Mouse (Mus musculus) layer of hippocampus, postnatal 25 days (tissue): Measurements from ENCODE around the gene Naxd. TPM values are rescaled to one million over a fixed set of nuclear protein-coding genes. Genes with fewer than 3 reads are reported as not detected.
"Not testable (repeated sequence)": the region's sequence is repeated elsewhere in the genome, so short reads cannot be mapped to it uniquely, and the experiment has no call there.

Experiments
- DNase-seq, 2 experiments: peaks; one replicate each; pipeline ENCODE4 v3.0.0; 2022; ENCODE audit warnings: mixed read lengths in 2 of 2, low spot score in 1 of 2; ENCODE audit errors: extremely low spot score in 1 of 2
- total RNA-seq, 2 experiments: library from RNA; stranded (reverse); gene quantifications; 2 replicates each; pipeline ENCODE4 v1.2.3; 2021

Gene Naxd
- 10 to 100 TPM; 60.1 to 64.2 TPM for total RNA-seq

DNA sequence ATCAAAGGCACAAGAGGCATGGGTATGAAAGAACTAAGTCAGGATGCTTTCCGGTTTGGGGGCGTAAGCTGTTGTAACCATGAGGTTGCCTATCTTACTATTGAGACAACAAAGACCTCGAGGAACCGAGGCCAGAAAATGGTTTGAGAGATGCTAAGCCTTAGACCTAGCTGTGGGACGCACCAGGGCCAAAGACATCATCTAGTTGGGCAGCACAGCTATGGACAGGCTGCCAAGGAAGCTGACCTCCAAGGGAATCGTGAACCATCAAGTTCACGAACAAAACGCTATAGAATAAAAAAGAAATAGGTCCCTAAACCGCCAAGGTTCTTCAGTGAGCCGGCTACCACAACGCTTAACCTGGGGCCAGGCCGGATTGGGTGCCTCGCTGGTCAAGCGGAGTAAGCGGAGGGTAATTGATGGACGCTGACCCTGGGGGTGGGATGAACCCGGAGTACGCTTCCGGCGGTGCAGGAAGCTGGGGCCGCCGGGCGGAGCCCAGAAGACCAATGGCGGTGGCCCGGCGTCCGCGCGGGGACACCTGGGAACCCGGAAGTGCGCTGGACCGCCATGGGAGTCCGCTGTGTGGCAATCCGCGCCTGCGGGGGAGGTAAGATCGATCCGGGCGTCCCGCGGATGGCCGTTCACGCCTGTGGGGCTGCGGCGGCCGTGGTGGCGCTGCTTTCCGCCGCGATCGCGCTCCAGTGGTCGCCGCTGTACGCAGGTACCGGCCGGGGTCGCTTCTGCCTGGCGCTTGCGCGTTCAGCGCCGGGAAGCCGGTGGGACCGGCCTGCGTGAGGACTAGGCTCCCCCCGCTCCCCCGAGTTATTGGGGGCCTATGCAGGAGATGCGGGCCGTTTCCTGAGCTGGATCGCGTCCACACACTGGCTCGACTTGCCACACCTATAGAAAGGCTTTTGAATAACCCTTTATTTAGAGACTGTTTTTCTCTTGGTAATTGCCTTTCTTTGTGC is at the start of gene Naxd:
Gene Naxd (plus strand): TSS at position 490 of the 974 bp plus-strand sequence.
- peak; percentile 75 to 77 for DNase-seq

DNA sequence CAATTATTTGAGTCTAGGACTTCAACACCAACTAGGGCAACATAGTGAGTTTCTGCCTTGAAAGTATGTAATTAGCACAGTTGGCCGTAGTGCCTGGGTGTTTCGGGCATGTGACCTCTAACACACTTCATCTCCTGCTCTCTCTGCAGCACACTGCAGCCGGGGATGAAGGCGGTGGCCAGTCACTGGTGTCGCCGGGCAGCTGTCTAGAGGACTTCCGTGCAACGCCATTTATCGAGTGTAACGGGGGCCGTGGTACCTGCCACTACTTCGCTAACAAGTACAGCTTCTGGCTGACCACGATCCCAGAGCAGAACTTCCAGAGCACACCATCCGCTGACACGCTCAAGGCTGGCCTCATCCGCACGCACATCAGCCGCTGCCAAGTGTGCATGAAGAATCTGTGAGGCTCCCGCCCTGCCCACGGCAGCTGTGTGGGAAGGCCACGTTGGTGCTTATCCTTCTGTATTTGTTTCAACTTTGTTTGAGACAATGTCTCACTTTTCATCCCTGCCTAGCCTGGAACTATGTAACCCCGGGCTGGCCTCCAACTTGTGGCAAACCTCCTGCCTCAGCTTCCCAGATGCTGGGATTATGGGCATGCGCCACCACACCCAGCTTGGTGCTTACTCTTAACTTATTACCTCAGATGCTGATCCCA is 49.3 kb upstream of the Naxd start:
- DNase-seq = no peak

DNA sequence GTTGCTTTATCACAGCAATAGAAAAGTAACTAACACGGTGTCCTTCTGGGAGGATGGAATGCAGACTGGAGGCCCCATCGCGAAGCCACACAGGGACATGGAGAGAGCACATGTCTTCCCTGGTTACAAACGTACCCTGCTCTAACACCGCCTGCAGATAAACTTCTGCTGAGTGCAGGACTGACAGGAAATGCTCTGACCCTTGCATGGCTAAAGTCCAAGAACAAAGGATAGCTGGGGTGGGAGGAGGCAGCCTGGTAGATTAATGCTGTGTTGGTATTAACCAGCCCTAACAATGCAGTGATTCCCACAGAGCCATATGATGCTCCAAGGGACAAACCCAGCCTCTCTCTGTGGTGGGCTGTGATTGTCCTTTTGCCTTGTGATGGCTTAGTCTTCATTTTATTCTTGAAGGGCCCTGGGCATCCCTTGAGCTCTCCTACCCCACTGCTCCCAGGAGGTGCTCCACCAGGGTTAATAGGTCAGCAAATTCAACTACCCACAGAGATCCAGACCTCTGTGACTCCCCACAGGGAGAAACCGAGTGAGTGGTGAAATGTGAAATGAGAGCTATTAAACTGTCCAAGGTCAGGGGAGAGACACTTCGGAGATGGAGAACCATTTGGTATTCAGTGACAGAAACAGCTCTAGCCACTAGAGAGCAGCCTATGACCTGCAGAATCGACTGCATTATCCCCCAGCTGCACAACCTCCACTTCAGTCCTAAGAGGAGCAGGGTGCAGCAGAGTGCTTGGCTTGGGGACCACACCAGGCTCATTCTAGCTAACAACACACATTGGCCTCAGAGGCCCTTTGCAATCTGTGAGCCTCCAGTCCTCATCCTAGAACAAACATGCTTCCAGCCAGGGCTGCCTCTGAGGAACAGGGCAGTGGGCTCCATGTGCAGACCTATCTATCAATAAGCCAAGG is 46.9 kb upstream of the Naxd start:
- DNase-seq = no peak

DNA sequence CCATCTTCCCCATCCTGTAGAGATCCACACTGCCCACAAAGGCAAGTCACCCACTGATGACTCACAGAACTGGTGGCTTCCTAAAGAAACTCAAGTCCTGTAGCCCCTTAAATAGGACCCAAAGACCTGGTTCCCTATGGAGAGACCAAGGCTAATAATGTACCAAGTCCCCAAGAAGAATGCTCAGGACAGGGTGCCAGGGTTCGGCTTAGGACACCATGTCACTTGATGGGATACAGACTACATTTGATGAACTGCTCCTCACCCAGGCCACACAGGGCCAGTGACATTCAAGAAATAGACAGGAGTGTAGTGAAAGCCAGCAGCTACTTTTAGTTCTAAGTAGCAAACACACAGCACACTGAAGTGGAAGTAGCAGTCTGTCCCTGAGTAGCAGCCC is 45.2 kb upstream of the Naxd start:
- DNase-seq = no peak

DNA sequence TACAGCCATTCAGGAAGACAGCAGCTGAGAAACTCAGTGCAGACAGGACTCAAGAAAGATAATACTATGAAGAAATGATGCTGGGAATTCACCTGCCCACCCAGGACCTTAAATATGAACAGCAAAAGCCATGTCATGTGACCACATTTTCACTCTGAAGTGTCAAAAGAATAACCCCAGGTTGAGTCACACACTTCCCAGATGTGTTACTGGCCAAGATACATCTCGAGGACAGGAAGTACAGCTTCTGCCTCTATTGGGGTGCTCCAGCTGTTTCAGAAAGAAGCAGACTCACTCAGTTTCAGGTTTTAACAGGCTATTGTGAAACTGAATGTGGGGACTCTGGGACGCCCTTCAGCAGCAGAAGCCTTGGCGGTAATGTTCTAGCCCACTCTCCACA is 44.7 kb upstream of the Naxd start:
- DNase-seq = no peak

DNA sequence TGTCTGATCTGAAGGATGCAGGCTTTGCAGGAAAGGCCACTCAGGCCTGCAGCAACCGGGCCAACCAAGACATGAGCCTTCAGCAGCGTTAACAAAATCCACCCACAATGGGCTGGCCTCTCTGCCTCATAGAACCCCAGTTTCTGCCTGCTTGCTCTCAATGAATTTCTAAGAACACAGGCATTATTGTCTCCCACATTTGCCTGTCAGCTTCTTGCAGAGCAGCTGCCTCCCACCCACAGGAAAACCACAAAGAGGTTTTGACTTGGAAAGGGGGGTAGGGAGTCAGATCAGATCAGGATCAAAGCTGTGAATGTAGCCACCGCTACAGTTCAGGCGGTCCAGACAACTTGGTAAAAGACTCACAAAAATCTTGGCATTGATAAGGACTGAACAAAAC is 44.3 kb upstream of the Naxd start:
- no peak for DNase-seq

DNA sequence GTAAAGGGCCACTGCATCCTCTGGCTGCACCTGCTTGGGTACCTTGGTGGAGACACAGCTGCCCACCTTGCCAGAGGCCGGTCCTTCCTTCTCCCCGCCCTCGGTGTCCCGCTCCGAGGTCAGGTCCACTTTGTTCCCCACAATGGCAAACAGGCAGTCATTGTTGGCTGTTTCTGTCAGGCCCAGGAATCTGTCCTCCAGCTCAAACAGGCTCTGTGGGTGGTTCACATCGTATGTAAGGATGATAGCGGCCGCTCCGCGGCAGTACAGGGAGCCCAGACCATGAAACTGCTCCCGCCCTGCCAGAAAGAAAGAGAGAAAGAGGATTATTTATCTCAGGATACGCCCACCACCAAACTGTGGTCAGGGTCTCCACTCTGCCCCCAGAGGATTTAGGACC is 43.1 kb upstream of the Naxd start:
- DNase-seq = no peak

DNA sequence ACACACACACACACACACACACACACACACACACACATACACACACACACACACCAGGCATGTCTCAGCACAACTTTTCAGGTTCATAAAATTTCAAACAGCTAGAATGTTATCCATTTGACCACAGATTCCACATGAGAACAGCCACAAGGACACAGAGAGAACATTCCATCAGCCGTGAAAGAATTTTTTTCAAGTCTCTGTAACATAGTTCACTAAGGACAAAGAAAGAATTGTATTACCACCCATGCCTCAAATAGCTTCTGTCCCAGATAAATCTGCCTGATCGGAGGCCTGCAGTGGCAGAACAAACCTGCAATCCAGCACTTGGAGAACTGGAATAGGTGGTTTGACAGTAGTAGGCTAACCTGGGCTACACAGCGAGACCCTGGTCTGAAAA is 40.0 kb upstream of the Naxd start:
- DNase-seq = no peak

DNA sequence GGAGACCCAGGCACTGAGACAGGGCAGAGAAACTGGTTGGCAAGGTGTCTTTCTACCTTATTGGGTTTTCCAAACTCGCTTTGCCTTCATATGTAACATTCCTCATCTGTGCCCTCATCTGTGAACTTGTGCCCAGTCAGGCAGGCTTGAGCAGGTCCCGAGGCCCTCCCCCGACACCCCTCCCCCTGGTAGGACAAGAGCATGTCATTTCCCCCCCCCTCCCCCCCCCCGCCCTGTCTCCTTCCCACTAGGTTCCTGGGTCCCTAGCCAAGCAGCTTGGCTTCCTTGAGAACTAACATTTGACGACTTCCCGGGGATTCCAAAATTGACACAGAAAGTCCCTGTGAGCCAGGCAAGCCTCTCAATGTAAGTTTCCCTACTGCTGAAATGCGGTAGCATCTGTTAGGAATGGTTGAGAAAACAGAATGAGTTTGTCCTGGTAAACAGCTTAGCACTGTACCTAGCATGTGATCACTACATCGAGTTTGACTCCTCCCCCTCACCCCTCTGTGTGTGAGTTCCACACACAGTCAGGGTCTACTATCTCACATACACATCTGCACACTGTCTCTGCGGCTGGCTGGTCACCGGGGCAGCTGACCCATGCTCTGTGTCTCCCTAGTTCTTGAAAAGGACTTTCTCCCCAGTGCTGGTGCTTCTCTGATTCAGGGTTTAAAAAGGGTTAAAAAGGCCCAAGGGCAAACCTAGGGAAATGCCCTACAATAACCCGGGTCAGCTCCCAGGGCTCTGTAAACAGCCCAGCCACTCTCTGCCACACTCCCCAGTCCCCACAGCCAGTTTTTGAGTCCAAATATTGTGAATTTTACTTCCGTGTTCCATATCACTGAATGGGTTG is 39.1 kb upstream of the Naxd start:
- DNase-seq = no peak

DNA sequence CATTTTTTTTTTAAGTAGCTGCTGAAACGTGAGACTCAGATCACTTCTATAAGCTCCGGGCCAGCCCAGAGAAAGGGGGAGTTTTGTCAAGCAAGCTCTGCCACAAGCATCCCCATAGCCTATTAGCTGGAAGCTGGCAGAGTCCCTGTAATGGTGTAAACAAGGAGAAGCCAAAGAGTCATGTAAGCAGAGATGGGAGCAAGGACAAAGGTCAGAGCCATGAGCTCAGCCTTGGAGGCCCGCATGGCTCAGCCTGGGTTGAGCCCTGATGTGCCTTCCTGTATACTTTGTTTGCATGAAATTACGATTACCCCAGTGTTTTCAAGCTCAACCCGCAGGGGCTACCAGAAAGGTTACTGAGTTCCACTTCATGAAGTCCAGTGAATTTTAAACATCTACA is 38.3 kb upstream of the Naxd start:
- DNase-seq = no peak

DNA sequence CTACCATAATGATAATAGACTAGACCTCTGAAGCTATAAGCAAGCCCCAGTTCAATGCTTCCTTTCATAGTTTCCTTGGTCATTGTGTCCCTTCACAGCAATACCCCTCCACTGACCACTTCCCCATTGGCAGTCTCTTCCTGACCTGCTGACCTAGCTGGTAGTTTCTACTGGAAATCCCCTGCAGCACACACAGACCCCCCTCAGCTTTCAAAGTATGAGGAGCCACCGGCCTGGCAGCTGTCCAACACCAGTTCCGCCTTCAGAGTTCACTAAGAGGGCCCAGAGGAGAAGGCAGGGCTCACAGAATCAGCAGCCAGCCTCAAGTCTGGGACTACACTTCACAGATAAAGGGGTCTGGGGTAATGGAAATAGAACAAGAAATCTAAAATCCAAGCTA is 36.4 kb upstream of the Naxd start:
- DNase-seq = peak in 1 of 2 experiments; percentile 29

DNA sequence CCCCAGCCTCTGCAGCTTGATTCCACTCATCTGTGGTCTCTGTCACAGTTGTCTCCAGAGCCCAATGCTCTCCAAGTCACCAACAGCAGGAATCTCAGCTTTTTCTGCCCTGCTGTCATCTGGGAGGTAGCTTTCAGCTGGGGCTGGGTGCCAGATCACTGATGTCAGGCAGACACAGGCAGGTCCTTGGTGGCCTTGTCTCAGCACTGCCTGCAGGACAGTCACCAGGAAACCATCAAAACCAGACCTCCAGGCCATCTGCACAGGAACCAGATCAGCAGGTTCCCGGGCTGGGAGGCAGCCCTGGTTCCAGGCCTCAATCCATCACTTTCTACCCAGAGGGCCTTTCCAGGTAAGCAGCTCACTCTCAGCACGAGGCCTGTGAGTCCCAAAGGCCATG is 35.5 kb upstream of the Naxd start:
- no peak for DNase-seq

DNA sequence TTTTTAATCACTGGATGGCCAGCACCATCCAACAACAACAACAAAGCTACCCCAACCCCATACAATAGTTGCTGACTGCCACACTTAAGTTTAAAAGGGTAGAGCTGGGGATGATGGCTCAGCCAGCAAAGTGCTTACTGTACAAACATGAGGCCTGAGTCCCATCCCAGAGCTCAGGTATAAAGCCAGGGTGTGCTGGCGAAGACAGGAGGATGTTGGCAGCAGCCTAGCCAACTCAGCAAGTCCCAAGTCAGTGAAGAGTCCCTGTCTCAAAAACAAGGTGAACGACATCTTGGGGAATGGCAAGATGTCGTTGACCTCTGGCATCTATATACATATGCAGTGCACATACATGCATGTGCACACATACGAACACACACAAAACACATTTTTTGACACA is 34.7 kb upstream of the Naxd start:
- no peak for DNase-seq

DNA sequence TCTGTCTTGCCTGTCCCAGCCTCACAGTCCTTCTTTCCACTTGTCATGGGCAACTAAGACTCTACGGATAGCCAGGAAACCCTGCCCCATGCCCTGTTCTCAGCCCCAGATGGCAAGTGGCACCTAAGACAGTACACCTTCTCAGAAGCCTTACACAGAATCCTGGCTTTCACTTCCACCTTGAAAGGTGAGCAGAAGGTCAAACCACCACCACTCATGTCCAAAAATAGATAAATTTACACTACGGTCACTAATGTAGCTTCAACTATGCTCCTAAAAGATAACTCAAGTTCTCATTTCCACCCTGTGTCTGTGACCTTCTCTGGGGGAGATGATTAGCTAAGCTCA is 33.8 kb upstream of the Naxd start:
- DNase-seq = no peak

DNA sequence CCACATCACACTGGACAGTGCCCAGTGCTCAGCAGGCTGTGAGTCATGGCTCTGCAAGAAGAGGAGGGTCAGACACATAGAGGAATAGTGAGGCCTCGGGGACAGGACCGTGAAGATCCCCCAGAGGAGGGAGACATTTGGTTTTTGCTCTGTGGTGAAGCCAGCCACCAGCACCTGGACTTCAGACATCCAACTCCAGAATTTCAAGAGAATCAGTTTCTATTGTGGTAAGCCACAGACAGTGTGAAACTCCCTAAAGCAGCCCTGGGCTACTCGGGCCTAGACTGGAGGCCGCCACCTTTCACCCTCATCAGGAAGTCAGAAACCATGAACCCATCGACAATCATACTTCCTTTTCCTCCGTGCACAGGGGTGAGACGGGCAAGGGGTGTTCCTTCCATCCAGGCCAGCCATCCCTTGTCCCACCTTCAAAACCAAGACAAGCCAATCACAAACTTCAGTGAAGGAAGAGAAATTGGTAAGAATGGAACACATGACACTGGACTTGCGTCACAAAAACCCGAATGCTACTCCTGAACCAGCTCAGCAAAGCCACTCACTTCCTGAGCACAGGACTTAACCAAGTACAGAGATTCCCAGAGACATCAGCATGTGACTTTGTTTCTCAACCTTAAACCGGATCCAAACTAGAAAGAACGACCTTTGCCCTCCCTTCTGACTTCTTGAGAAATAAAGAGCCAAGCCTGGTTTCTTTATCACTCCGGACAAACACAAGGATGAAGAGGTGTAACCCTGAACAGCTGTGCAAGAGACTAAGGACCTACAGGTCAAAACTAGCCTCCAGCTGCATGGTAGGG is 33.2 kb upstream of the Naxd start:
- DNase-seq = no peak

DNA sequence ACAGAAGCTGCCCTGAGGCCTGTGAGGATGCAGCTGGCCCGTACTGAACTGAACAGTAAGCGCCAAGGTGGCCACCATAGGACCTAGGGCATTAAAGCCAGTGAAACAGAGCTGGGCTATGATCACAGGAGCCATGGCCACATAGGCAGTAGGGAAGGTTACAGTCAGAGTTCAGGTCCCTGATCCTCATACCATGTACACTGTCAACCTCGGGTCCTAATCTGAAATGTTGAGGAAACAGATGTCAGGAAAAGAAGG is 32.7 kb upstream of the Naxd start:
- DNase-seq = no peak

DNA sequence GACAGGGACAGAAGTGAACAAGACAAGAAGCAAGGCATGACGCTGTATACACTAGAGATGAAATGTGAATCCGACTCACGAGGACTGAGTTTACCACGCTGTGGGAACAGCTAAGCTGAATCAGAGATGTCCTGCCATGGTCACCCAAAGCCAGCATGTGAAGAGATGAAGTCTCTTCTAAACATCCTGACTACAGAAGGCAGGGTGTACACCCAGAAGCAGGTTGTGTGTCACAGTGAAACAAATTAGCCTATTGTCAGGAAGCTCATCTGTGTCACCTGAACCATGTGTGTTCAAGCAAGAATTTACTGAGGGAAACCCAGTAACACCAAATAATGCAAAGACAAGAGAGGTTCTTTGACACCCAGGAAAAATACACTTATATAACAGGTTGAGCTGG is 31.7 kb upstream of the Naxd start:
- no peak for DNase-seq

DNA sequence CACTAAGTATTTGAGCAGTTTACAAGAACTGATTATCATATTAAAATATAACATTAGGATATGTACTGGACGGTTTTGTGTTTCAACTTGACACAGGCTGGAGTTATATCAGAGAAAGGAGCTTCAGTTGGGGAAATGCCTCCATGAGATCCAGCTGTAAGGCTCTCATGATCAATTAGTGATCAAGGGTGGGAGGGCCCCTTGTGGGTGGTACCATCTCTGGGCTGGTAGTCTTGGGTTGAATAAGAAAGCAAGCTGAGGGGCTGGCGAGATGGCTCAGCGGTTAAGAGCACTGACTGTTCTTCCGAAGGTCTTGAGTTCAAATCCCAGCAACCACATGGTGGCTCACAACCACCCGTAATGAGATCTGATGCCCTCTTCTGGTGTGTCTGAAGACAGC is 30.8 kb upstream of the Naxd start:
- not testable (repeated sequence) for DNase-seq

DNA sequence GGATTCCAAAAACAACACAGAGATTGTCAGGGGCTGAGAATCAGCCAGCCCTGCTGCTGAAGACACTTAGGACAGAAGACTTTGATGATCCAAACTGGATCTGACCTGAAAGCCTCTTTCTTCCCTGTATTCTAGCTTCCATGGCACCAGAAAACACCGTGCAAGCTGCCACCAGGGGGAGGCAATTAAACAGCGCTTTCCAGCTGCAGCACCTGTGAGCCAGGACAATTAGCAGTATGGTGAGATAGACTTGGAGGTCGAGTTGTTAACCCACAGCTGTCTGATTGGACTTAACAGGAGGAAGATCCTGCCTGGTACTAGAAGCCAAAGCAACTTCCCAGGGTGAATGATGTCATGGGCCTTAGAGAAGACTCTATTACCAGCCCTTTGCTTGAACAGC is 28.2 kb upstream of the Naxd start:
- no peak for DNase-seq
